Mouse (Mus musculus): ENCODE measurements around the gene Klhl31. TPM values are rescaled to one million over a fixed set of nuclear protein-coding genes. Genes with fewer than 3 reads are reported as not detected.
A peak's percentile ranks its signal among the peaks of the same experiment; 100 is the strongest.

Gene Klhl31
- polyA plus RNA-seq, 1 experiment from 2014 or later, result 0.92 TPM

- H3K27me3 ChIP-seq (ENCODE audit: insufficient read depth, low read length), result no peaks in the 10 kb centered on the region
- no peak overlapping the region for H3K27ac ChIP-seq (ENCODE audit: low read length)
- no peak overlapping the region for H3K4me2 ChIP-seq (replicated peaks; ENCODE audit: low read depth, low read length)
- no peak overlapping the region for H3K4me3 ChIP-seq (ENCODE audit: low read length)
- no peaks in the 10 kb centered on the region for H3K9me3 ChIP-seq (ENCODE audit: low read length)
- H3K4me1 ChIP-seq (ENCODE audit: insufficient read depth, low read length), result no peaks in the 10 kb centered on the region
- no peaks in the 10 kb centered on the region for H3K36me3 ChIP-seq (ENCODE audit: insufficient read depth, low read length)
- no peak for ATAC-seq (ENCODE audit: low FRiP score, low TSS enrichment)
- no peak overlapping the region for H3K9ac ChIP-seq (replicated peaks; ENCODE audit: low read length)
- WGBS, result 79% methylated on average over 2 of the region's 2 CpGs
Observed at GRCm38 (mm10) chr9:77645176-77645575, 8.9 kb downstream of the Klhl31 start.

DNA sequence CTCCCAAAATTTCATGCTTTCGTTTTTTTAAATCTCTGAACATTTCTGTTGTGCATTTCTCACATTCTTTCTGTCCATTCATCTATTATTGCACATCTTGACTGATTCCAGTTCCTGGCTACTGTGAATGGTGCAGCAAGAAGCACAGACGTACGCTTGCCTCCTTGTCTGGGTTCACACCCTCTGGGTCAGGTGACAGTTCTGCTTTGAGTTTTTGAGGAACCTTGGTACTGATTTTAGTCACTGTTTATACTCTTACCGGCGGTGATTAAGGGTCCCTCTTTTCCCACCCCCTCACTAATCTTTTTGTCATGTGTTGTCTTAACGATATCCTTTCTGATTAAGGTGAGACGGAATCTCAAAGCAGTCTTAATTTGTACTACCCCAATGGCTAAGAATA lies 15.5 kb downstream of the Klhl31 start:
- 64% methylated on average over 7 of the region's 7 CpGs for WGBS
- Histone ChIP-seq H3K27ac (ENCODE audit: low read length) (no peak overlapping the region), H3K4me3 (ENCODE audit: low read length) (no peak overlapping the region)

DNA sequence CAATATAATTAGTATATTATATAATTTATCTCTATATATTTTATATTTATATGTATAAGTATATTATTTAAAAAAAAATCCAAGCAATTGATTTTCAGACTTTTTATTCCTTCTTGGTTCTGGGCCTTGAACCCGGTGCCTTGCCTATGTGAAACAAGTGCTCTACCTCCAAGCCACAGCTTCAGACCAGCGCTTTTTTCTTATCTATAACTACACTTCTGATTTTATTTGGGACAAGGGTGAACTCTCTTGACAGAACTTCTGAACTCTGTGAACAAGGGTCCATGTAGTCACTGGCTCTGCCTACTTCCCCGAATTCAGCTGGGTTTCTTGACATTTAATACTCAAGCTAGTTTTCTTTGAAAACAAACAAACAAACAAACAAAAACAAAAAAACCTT lies 17.6 kb downstream of the Klhl31 start:
- Histone ChIP-seq H3K9me3 (ENCODE audit: low read length) (no peaks in the 10 kb centered on the region), H3K4me3 (ENCODE audit: low read length) (no peak overlapping the region), H3K4me2 (replicated peaks; ENCODE audit: low read depth, low read length) (no peak overlapping the region), H3K4me1 (ENCODE audit: insufficient read depth, low read length) (no peaks in the 10 kb centered on the region), H3K36me3 (ENCODE audit: insufficient read depth, low read length) (no peaks in the 10 kb centered on the region), H3K9ac (replicated peaks; ENCODE audit: low read length) (no peak overlapping the region), H3K27me3 (ENCODE audit: insufficient read depth, low read length) (no peaks in the 10 kb centered on the region; the same call in 1 of the 2 replicates), H3K27ac (ENCODE audit: low read length) (no peak overlapping the region)
- WGBS, result 79% methylated on average over 3 of the region's 3 CpGs
- ATAC-seq (ENCODE audit: low FRiP score, low TSS enrichment), result no peak

More for the DNA sequence above, 15.5 kb downstream of the Klhl31 start:
- ATAC-seq (ENCODE audit: low FRiP score, low TSS enrichment), result no peak
- Histone ChIP-seq H3K9ac (replicated peaks; ENCODE audit: low read length) (no peak overlapping the region), H3K4me2 (replicated peaks; ENCODE audit: low read depth, low read length) (no peak overlapping the region), H3K36me3 (ENCODE audit: insufficient read depth, low read length) (no peaks in the 10 kb centered on the region), H3K27me3 (ENCODE audit: insufficient read depth, low read length) (no peaks in the 10 kb centered on the region; the same call in 1 of the 2 replicates), H3K4me1 (ENCODE audit: insufficient read depth, low read length) (no peaks in the 10 kb centered on the region), H3K9me3 (ENCODE audit: low read length) (no peaks in the 10 kb centered on the region)

- Histone ChIP-seq H3K4me1 (ENCODE audit: insufficient read depth, low read length) (no peaks in the 10 kb centered on the region), H3K9ac (replicated peaks; ENCODE audit: low read length) (peak overlapping the region; percentile 67), H3K36me3 (ENCODE audit: insufficient read depth, low read length) (no peaks in the 10 kb centered on the region), H3K27ac (ENCODE audit: low read length) (no peak overlapping the region), H3K4me3 (ENCODE audit: low read length) (peak overlapping the region; percentile 56), H3K9me3 (ENCODE audit: low read length) (no peaks in the 10 kb centered on the region), H3K27me3 (ENCODE audit: insufficient read depth, low read length) (no peaks in the 10 kb centered on the region; the same call in 1 of the 2 replicates), H3K4me2 (replicated peaks; ENCODE audit: low read depth, low read length) (peak overlapping the region; percentile 100)
- under 1% methylated on average over 76 of the region's 85 CpGs for WGBS
- peak; percentile 86 for ATAC-seq (ENCODE audit: low FRiP score, low TSS enrichment)
Observed at GRCm38 (mm10) chr9:77655181-77655934, 19.1 kb downstream of the Klhl31 start.

- no peak overlapping the region for H3K27ac ChIP-seq (ENCODE audit: low read length)
- peak overlapping the region; percentile 67 for H3K9ac ChIP-seq (replicated peaks; ENCODE audit: low read length)
- under 1% methylated on average over 7 of the region's 7 CpGs for WGBS
- peak overlapping the region; percentile 100 for H3K4me2 ChIP-seq (replicated peaks; ENCODE audit: low read depth, low read length)
- H3K4me3 ChIP-seq (ENCODE audit: low read length), result peak overlapping the region; percentile 56
- ATAC-seq (ENCODE audit: low FRiP score, low TSS enrichment), result peak; percentile 68; the same call in 1 of the 2 replicates
- H3K36me3 ChIP-seq (ENCODE audit: insufficient read depth, low read length), result no peaks in the 10 kb centered on the region
- no peaks in the 10 kb centered on the region for H3K9me3 ChIP-seq (ENCODE audit: low read length)
- H3K4me1 ChIP-seq (ENCODE audit: insufficient read depth, low read length), result no peaks in the 10 kb centered on the region
- no peaks in the 10 kb centered on the region; the same call in 1 of the 2 replicates for H3K27me3 ChIP-seq (ENCODE audit: insufficient read depth, low read length)
Observed at GRCm38 (mm10) chr9:77655935-77656288, 19.6 kb downstream of the Klhl31 start.

- H3K27ac ChIP-seq (ENCODE audit: low read length), result no peak overlapping the region
- no peak overlapping the region for H3K4me3 ChIP-seq (ENCODE audit: low read length)
- no peaks in the 10 kb centered on the region for H3K4me1 ChIP-seq (ENCODE audit: insufficient read depth, low read length)
- WGBS, result 68% methylated on average over 3 of the region's 3 CpGs
- no peak for ATAC-seq (ENCODE audit: low FRiP score, low TSS enrichment)
- no peak overlapping the region for H3K4me2 ChIP-seq (replicated peaks; ENCODE audit: low read depth, low read length)
- H3K27me3 ChIP-seq (ENCODE audit: insufficient read depth, low read length), result no peaks in the 10 kb centered on the region
- H3K36me3 ChIP-seq (ENCODE audit: insufficient read depth, low read length), result no peaks in the 10 kb centered on the region
- H3K9me3 ChIP-seq (ENCODE audit: low read length), result no peaks in the 10 kb centered on the region
- no peak overlapping the region for H3K9ac ChIP-seq (replicated peaks; ENCODE audit: low read length)
Observed at GRCm38 (mm10) chr9:77662917-77663316, 26.6 kb downstream of the Klhl31 start.

GRCm38 (mm10) chr9:77670095-77670494 lies 33.8 kb downstream of the Klhl31 start:
- no peak overlapping the region for H3K4me3 ChIP-seq (ENCODE audit: low read length)
- no peak for ATAC-seq (ENCODE audit: low FRiP score, low TSS enrichment)
- no peaks in the 10 kb centered on the region for H3K27me3 ChIP-seq (ENCODE audit: insufficient read depth, low read length)
- 85% methylated on average over 6 of the region's 6 CpGs for WGBS
- no peaks in the 10 kb centered on the region for H3K4me1 ChIP-seq (ENCODE audit: insufficient read depth, low read length)
- no peak overlapping the region for H3K4me2 ChIP-seq (replicated peaks; ENCODE audit: low read depth, low read length)
- no peak overlapping the region for H3K27ac ChIP-seq (ENCODE audit: low read length)
- H3K36me3 ChIP-seq (ENCODE audit: insufficient read depth, low read length), result no peaks in the 10 kb centered on the region
- H3K9me3 ChIP-seq (ENCODE audit: low read length), result no peaks in the 10 kb centered on the region
- H3K9ac ChIP-seq (replicated peaks; ENCODE audit: low read length), result no peak overlapping the region

DNA sequence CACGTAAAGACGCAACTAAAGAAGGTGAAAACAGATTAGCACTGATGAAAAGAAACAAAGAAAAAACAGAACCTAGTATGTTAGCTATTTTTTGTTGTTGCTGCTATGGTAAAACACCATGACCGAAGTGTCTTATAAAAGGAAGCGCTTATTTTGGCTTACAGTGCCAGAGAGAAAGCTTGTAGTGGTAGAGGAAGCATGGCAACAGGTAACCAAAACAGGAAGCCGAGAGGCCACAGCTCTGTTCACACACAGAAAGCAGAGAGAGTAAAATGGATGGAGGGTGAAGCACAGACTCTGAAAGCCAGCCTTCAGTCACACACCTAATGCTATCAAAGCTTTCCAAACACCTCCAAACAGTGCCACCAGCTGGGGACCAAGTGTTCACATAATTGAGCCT lies 34.7 kb downstream of the Klhl31 start:
- Histone ChIP-seq H3K4me1 (ENCODE audit: insufficient read depth, low read length) (no peaks in the 10 kb centered on the region), H3K27me3 (ENCODE audit: insufficient read depth, low read length) (no peaks in the 10 kb centered on the region), H3K36me3 (ENCODE audit: insufficient read depth, low read length) (no peaks in the 10 kb centered on the region), H3K9me3 (ENCODE audit: low read length) (no peaks in the 10 kb centered on the region), H3K4me2 (replicated peaks; ENCODE audit: low read depth, low read length) (no peak overlapping the region), H3K4me3 (ENCODE audit: low read length) (no peak overlapping the region), H3K27ac (ENCODE audit: low read length) (no peak overlapping the region), H3K9ac (replicated peaks; ENCODE audit: low read length) (no peak overlapping the region)
- no peak for ATAC-seq (ENCODE audit: low FRiP score, low TSS enrichment)
- 94% methylated on average over 5 of the region's 5 CpGs for WGBS

DNA sequence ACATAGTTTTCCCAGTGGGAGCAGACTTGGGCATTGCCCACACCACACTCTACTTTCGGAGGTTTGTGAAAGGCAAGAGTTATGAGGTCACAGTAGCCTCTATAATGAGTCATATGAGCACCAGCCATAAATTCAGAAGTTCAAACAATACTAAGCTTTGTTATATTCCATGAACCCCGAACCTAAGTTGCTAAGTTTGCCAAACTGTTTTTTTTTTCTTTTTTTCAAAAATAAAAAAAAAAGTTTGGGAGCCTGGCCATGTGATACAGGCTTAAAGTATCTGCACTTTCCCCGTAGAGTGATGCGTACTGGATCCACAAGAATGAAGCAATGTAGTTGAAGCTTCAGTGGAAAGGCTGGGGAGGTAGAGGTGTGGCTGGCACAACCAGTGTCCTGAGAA lies 36.9 kb downstream of the Klhl31 start:
- Histone ChIP-seq H3K9me3 (ENCODE audit: low read length) (no peaks in the 10 kb centered on the region), H3K4me3 (ENCODE audit: low read length) (no peak overlapping the region), H3K4me1 (ENCODE audit: insufficient read depth, low read length) (no peaks in the 10 kb centered on the region), H3K27ac (ENCODE audit: low read length) (no peak overlapping the region), H3K9ac (replicated peaks; ENCODE audit: low read length) (no peak overlapping the region), H3K4me2 (replicated peaks; ENCODE audit: low read depth, low read length) (no peak overlapping the region), H3K36me3 (ENCODE audit: insufficient read depth, low read length) (no peaks in the 10 kb centered on the region), H3K27me3 (ENCODE audit: insufficient read depth, low read length) (no peaks in the 10 kb centered on the region)
- 79% methylated on average over 4 of the region's 4 CpGs for WGBS
- ATAC-seq (ENCODE audit: low FRiP score, low TSS enrichment), result no peak

DNA sequence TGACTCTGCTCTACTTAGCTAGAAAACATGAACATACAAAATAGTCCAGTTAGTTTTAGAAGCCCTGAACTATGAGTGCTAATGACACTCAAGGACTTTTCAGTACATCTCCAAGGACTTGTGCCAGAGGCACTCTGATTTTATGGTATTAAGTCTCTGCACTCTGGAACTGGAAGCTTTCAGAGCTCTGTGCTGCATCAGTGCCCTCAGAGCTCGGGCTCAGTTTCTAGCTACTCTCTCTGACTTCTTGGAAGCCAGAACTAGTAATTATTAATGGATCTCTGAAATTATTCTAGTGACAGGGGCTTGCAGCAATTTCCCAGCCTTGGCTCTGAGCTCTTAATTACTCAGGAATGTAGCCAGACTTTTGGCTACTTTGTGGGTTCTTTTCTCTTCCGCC lies 37.7 kb downstream of the Klhl31 start:
- Histone ChIP-seq H3K36me3 (ENCODE audit: insufficient read depth, low read length) (no peaks in the 10 kb centered on the region), H3K27ac (ENCODE audit: low read length) (no peak overlapping the region), H3K4me1 (ENCODE audit: insufficient read depth, low read length) (no peaks in the 10 kb centered on the region), H3K9ac (replicated peaks; ENCODE audit: low read length) (no peak overlapping the region), H3K27me3 (ENCODE audit: insufficient read depth, low read length) (no peaks in the 10 kb centered on the region), H3K4me3 (ENCODE audit: low read length) (no peak overlapping the region), H3K9me3 (ENCODE audit: low read length) (no peaks in the 10 kb centered on the region), H3K4me2 (replicated peaks; ENCODE audit: low read depth, low read length) (no peak overlapping the region)
- no peak for ATAC-seq (ENCODE audit: low FRiP score, low TSS enrichment)
- 66% methylated on average over 2 of the region's 2 CpGs for WGBS

Data from kidney, embryonic 16.5 days (tissue).